Mouse (Mus musculus): ENCODE measurements around the gene Pstk.

GRCm38 (mm10) chr7:131331688-131332087 lies 39.3 kb upstream of the Pstk start:
- TF ChIP-seq GATA1 (IDR thresholded peaks at IDR 0.05; ENCODE audit: low read length): no peak
- no peak for TF ChIP-seq TAL1 (IDR thresholded peaks at IDR 0.05; ENCODE audit: low read length)

All from erythroblast, embryonic 14.5 days (primary cell).